Mouse (Mus musculus) embryonic facial prominence, embryonic 14.5 days (tissue): ENCODE measurements at regions not wholly inside any gene's neighbourhood (a gene's known extent, or its start where the extent isn't known, plus 50 kb on each side); places are given as distances from the start of the nearest gene placed in this dataset.

ENCODE experiments used
- ATAC-seq: fragments of 200-750 bp; cut with Nextera tagmentation; 2 replicates; pipeline ENCODE4 v1.8.0; 2017; ENCODE audit warnings: low read depth, moderate number of reproducible peaks, moderate TSS enrichment
- DNase-seq: peaks from one replicate; pipeline ENCODE4 v3.0.0-alpha.2; 2015; ENCODE audit warnings: low spot score
- H3K27ac ChIP-seq: fragments of 300-500 bp; sonication (generic); replicated peaks from 2 replicates; pipeline ENCODE4 v1.5.1; 2014; ENCODE audit warnings: low read depth, mild to moderate bottlenecking, low read length, moderate library complexity
- H3K27me3 ChIP-seq: fragments of 300-500 bp; sonication (generic); replicated peaks from 2 replicates; pipeline ENCODE4 v1.6.1; 2014; ENCODE audit warnings: low read length; ENCODE audit not compliant: control insufficient read depth, insufficient read depth
- H3K36me3 ChIP-seq: fragments of 300-500 bp; sonication (generic); 2 replicates; pipeline ENCODE4 v1.6.1; 2014; ENCODE audit warnings: low read length, mixed read lengths; ENCODE audit not compliant: control insufficient read depth, insufficient read depth
- H3K4me1 ChIP-seq: fragments of 300-500 bp; sonication (generic); 2 replicates; pipeline ENCODE4 v1.6.1; 2014; ENCODE audit warnings: antibody characterized with exemption, low read length; ENCODE audit not compliant: control insufficient read depth, insufficient read depth
- H3K4me2 ChIP-seq: fragments of 300-500 bp; sonication (generic); 2 replicates; pipeline ENCODE4 v1.6.1; 2014; ENCODE audit warnings: low read depth, mild to moderate bottlenecking, low read length, moderate library complexity, mixed read lengths
- H3K4me3 ChIP-seq: fragments of 300-500 bp; sonication (generic); 2 replicates; pipeline ENCODE4 v1.5.1; 2014; ENCODE audit warnings: low read depth, mild to moderate bottlenecking, low read length
- H3K9ac ChIP-seq: fragments of 300-500 bp; sonication (generic); 2 replicates; pipeline ENCODE4 v1.6.1; 2014; ENCODE audit warnings: low read depth, mild to moderate bottlenecking, low read length, moderate library complexity, mixed read lengths
- H3K9me3 ChIP-seq: fragments of 300-500 bp; sonication (generic); 2 replicates; pipeline ENCODE4 v1.6.1; 2016; ENCODE audit warnings: low read length; ENCODE audit not compliant: control insufficient read depth
- WGBS: fragments of 180-500 bp; shearing (Covaris S2); extraction: QIAGEN DNeasy Blood & Tissue Kit; methylation state at CpG from one replicate; pipeline ENCODE4 v1.1.7; 2014; 5-methylcytosine and 5-hydroxymethylcytosine counted together

DNA sequence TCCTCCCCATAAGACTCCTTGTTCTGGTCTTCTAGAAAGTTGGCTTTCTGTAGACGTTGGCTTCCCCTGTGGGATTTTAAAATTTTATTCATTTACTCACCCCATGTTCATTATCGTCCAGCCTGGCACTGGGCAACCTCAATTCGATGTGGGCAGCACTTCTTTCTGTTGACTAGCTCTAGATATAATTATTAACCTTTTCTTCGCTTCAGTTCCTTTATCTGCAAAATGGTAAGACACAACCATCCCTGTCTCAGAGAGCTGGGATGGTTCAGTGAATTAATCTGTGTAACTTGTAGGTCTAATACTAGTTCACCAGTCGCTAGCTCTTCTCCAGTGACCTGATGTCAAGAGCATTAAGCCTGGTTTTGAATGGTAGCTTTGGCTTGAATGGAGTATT is 89.9 kb upstream of the Plxnc1 start:
- Histone ChIP-seq H3K4me1 (peaks cover 2% of the 10 kb centered on the region; the same call in 1 of the 2 replicates), H3K36me3 (no peaks in the 10 kb centered on the region), H3K27me3 (no peaks in the 10 kb centered on the region), H3K27ac (no peak overlapping the region), H3K4me3 (no peak overlapping the region), H3K9me3 (no peaks in the 10 kb centered on the region), H3K9ac (no peak overlapping the region), H3K4me2 (no peak overlapping the region)
- 82% methylated on average over 5 of the region's 5 CpGs for WGBS
- ATAC-seq (no peak), DNase-seq (no peak)

DNA sequence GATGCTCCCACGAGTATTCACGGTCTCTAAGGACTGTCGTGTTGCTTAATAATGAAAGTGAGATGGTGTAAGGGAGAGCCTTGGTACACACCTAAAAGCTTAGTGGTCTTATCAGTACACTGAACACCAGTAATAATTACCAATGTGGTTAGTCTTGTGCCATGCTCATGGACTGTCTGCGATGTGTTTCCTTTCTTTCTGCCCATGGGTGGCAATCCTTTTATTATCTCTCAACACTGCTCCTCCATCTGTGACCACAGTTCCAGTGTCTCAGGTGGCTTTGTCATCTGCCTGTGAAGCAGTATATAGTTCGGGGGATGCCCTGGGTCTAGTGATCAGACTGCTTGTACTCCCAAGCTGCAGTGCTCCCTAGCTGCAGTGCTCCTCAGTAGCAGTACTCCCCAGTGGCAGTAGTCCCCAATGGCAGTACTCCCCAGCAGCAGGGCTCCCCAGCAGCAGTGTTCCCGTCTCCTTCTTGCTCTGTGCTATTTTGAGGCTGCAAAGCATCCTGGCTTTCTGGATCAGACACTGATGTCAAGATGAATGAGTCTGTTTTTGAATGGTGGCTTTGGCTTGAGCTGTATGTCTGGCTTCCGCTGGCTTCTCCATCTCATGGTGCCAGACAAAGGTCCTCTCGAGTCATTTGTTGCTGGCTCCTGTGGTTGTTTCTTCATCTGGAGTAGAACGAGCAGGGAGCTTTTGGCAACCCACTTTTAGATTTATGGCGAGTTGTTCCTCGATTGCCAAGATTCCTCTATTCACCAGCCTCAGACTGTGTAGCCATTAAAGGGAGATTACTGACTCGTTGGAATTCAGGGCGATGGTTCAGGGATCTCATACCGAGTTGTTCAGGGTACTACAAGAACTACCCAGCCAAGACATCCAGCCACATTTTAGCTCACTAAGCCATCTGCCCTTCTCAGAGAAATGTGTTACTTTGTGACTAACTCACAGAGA is 88.4 kb upstream of the Plxnc1 start:
- Histone ChIP-seq H3K4me3 (no peak overlapping the region), H3K9ac (no peak overlapping the region), H3K27me3 (no peaks in the 10 kb centered on the region), H3K27ac (no peak overlapping the region), H3K4me2 (no peak overlapping the region), H3K9me3 (no peaks in the 10 kb centered on the region), H3K4me1 (peaks cover 8% of the 10 kb centered on the region; the same call in 1 of the 2 replicates), H3K36me3 (no peaks in the 10 kb centered on the region)
- WGBS: 85% methylated on average over 14 of the region's 14 CpGs
- DNase-seq (no peak), ATAC-seq (peak; percentile 35; the same call in 1 of the 2 replicates)

DNA sequence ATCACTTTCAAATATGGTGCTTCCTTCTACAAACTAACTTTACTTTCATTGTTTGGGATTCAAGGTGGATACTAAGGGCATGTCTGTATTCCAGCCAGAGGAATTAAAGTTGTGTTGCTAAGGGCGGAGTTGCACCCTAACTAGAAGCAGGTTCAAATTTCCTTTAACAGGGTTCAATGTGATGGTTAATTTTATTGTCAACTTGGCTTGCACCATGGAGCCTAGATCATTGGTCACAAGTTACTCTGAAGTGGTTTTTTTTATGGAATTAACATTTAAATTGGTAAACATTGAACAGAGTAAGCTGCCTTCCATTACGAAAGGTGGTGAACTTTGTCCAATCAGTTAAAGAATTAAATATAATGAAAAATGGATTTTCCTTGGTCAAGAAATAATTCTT is 86.7 kb upstream of the Plxnc1 start:
- Histone ChIP-seq H3K4me2 (no peak overlapping the region), H3K9me3 (no peaks in the 10 kb centered on the region), H3K9ac (no peak overlapping the region), H3K4me3 (no peak overlapping the region), H3K27me3 (no peaks in the 10 kb centered on the region), H3K27ac (no peak overlapping the region), H3K4me1 (peaks cover 8% of the 10 kb centered on the region; the same call in 1 of the 2 replicates), H3K36me3 (no peaks in the 10 kb centered on the region)
- DNase-seq (no peak), ATAC-seq (no peak)
- 84% methylated on average over 2 of the region's 2 CpGs for WGBS

DNA sequence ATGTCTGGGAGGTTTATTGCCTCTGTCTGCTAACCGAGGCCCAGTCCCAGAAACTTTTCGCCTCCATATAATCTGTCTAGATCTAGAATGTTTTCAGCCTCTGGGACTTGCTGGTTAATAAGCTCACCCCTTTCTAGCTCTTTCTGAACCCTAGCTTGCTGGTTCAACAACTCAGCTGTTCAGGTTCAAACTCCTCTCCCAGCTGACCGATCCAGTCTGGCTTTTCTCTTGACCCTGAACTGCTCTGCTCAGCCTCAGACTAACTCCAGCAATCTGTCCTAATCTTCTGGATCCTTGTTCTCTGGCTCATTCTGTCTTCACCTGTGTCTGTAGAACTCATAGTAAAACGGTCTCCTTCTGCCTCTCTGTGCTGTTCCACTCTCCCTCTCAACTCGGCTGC is 86.2 kb upstream of the Plxnc1 start:
- H3K4me1 ChIP-seq: peaks cover 8% of the 10 kb centered on the region; the same call in 1 of the 2 replicates
- H3K9ac ChIP-seq: no peak overlapping the region
- no peaks in the 10 kb centered on the region for H3K27me3 ChIP-seq
- H3K27ac ChIP-seq: 0 out of 2 replicates have a peak overlapping the region, but pooled peaks have one; percentile 23
- H3K9me3 ChIP-seq: no peaks in the 10 kb centered on the region
- H3K4me2 ChIP-seq: no peak overlapping the region
- DNase-seq (no peak), ATAC-seq (no peak)
- WGBS: 65% methylated on average over 5 of the region's 5 CpGs
- no peak overlapping the region for H3K4me3 ChIP-seq
- no peaks in the 10 kb centered on the region for H3K36me3 ChIP-seq

DNA sequence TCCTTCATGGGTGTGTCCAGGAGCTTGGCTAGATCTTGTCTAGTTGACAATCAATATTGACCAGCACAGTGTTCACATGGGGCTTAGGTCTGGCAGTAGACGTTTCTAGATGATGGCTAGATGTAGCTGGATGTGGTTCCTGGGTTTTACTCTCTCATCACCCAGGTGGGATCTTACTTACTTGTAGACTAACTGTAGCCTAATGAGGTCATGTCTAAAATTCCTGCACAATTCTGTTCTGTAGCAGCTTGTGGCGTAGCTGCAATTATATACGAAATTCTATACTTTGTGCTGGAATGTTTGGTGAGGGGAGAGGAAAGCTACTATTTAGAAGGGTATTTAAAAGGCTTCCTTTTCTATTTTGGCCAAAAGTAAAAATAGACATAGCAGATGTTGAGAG is 84.9 kb upstream of the Plxnc1 start:
- Histone ChIP-seq H3K36me3 (no peaks in the 10 kb centered on the region), H3K9ac (no peak overlapping the region), H3K4me1 (peaks cover 8% of the 10 kb centered on the region; the same call in 1 of the 2 replicates), H3K27me3 (no peaks in the 10 kb centered on the region), H3K4me2 (no peak overlapping the region), H3K27ac (no peak overlapping the region; the same call in 1 of the 2 replicates), H3K4me3 (no peak overlapping the region), H3K9me3 (no peaks in the 10 kb centered on the region)
- DNase-seq (peak; percentile 83), ATAC-seq (peak; percentile 64)
- 23% methylated on average over 3 of the region's 3 CpGs for whole genome bisulfite sequencing

DNA sequence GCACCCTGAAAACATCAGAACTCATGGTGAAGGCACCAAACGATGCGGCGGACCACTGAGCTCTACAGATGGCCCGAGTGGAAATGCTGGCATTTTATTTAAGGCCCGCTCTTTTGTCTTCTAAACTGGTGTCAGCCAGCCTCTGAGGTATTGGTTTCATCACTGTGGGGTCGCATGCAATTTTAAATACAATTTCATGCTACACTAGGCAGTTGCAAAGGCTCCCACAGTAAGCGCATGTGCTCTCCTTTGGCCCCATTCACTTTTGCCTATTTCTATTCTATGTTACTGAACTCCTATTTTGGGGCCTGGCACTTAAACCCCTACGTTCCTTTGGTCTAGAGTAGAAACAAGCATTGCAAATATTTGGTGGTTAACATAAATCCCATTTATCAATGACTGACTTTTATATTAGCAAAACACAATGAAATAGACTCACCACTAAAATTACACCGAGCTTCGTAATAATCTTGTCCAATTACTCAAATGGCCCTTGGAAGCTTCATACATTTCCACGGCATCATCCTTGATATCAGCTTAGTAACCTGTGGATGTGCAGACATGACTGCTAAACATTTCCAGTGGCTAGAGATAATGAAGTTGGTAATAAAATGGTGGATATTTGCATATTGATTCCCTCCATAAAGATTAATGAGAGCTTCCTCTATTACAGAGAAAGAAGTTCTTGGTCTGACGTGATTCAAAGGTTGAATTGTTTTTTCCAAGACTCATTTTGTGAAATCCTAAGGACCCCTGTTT is 81.1 kb upstream of the Plxnc1 start:
- Histone ChIP-seq H3K27ac (no peak overlapping the region), H3K4me3 (no peak overlapping the region), H3K27me3 (no peaks in the 10 kb centered on the region), H3K4me2 (no peak overlapping the region), H3K9me3 (no peaks in the 10 kb centered on the region), H3K36me3 (no peaks in the 10 kb centered on the region), H3K9ac (no peak overlapping the region), H3K4me1 (peaks cover 8% of the 10 kb centered on the region; the same call in 1 of the 2 replicates)
- 87% methylated on average over 12 of the region's 12 CpGs for WGBS
- no peak for ATAC-seq
- DNase-seq: no peak

DNA sequence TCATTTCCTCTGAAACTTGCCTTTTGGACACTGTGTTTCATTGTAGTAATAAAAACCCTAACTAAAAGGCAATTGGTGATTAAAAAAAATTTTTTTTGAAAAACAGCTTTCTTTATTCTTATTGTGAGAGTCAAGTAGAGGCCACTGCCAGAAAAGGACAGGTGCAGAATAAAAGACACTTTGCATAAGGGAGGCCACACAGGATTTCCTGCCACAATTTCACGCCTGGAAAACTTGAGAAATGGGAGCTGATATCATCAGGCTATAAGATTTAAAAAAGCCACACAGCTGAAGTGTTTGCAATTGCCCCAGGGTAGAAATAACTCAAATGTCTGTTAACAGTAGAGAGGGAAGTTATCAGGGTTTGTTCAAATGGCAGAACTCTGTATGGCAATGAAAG is 76.6 kb upstream of the Plxnc1 start:
- Histone ChIP-seq H3K4me1 (no peaks in the 10 kb centered on the region), H3K9ac (no peak overlapping the region), H3K36me3 (no peaks in the 10 kb centered on the region), H3K4me2 (no peak overlapping the region), H3K4me3 (no peak overlapping the region), H3K27me3 (no peaks in the 10 kb centered on the region), H3K9me3 (no peaks in the 10 kb centered on the region), H3K27ac (no peak overlapping the region)
- WGBS: 42% methylated on average over 1 of the region's 1 CpGs
- no peak for ATAC-seq
- DNase-seq: no peak

DNA sequence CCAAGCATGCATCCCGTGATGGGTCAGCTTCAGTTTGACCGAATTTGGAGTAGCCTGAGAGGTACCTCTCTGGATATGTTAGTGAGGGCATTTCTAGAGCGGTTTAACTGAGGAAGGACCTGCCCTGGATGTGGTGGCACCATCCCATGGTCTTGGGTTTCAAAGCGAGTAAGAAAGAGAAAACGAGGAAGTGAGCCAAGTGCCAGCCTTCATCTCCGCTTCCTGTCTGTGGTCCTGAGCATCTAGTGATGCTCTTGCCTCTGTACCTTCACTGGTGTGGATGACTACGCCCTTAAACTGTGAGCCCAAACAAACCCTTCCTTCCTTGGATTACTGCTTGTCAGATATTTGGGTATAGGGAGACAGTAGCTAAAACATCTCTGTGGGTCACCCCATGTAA is 72.3 kb upstream of the Plxnc1 start:
- DNase-seq (no peak), ATAC-seq (no peak)
- no peaks in the 10 kb centered on the region for H3K9me3 ChIP-seq
- H3K4me3 ChIP-seq: no peak overlapping the region
- no peaks in the 10 kb centered on the region for H3K27me3 ChIP-seq
- no peak overlapping the region for H3K9ac ChIP-seq
- no peaks in the 10 kb centered on the region for H3K4me1 ChIP-seq
- H3K4me2 ChIP-seq: no peak overlapping the region
- H3K36me3 ChIP-seq: no peaks in the 10 kb centered on the region
- 94% methylated on average over 7 of the region's 7 CpGs for WGBS
- no peak overlapping the region for H3K27ac ChIP-seq
